13 mouse cellular contexts compared by ENCODE assay signal in the genomic region with DNA sequence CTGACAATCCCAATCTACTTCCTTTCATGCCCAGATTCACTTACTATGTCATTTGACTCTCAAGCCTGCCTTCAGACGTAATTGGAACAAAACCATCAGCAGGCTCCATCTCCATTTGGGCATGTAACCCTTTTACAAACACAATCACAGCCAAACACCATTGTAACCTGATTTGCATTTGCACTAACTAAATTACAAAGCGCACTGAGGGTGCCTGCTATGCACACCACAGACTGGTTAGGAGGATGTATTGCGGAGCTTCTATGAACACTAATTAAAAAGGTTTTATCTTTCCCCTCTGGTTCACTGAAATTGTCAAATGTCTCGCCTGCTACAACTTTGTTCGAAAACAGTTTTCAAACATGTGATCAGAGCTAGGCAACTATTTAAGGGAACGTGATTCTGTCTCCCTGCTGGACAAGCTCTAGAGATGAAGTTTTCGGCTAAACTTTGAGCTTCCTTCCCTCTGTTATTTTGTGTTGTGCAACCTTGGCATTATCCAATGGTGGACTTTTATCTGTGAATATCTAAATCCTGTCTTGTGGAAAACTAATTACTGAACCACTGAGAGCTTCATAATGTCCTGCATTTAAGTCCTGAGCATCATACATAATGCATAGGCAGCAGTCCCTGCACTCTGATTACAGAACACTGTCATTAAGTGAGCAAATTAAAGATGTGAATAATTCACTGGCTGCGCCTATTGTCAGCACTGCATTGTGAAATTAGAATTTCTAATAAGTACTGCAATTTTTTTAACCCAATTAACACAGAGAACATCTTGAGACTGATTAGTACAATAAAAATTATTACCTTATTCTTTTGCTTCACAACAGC.
DNase-seq lines count a peak whose midpoint lies in the region; ATAC-seq and TF ChIP-seq lines count a peak whose summit lies in the region.
"Had no signal": no experiment of that assay in that cellular context is flagged by ENCODE, and none has a peak within 500 bp of the region (broad histone marks: within the 10 kb centered on the region; RNA-seq: fewer than 3 reads in every experiment).

No protein-coding gene starts in this region.

- H3K9ac ChIP-seq in midbrain, embryonic 13.5 days (replicated peaks) = no peak overlapping the region
- H3K9ac ChIP-seq: heart, embryonic 12.5 days had no signal

- TF ChIP-seq CTCF in left cerebral cortex, adult 2 months (IDR thresholded peaks at IDR 0.05) = no peak
- TF ChIP-seq CTCF in gastrocnemius, adult 2 months (IDR thresholded peaks at IDR 0.05) = no peak

- no peaks in the 10 kb centered on the region for H3K27me3 ChIP-seq in hindbrain, embryonic 10.5 days (ENCODE audit: insufficient read depth, poor library complexity, severe bottlenecking)
- no peaks in the 10 kb centered on the region for H3K27me3 ChIP-seq in midbrain, embryonic 13.5 days
- H3K27me3 ChIP-seq: heart, embryonic 12.5 days had no signal

- no peak overlapping the region for H3K27ac ChIP-seq in left cerebral cortex, adult 2 months
- 0 out of 2 replicates have a peak overlapping the region, but pooled peaks have one; percentile 2 for H3K27ac ChIP-seq in hindbrain, embryonic 10.5 days
- H3K27ac ChIP-seq in midbrain, embryonic 13.5 days = peak overlapping the region; percentile 64; the same call in 1 of the 2 replicates
- H3K27ac ChIP-seq in gastrocnemius, adult 2 months = no peak overlapping the region

- H3K9me3 ChIP-seq in hindbrain, embryonic 10.5 days = no peaks in the 10 kb centered on the region
- no peaks in the 10 kb centered on the region for H3K9me3 ChIP-seq in midbrain, embryonic 13.5 days

- DNase-seq in left cerebral cortex, adult 2 months (ENCODE audit: extremely low spot score in 1 of 2, low spot score in 2 of 2) = no peak
- DNase-seq in left cerebral cortex, postnatal 25 days (ENCODE audit: low spot score in 2 of 2) = no peak
- peak; percentile 6 for DNase-seq in hindbrain, embryonic 10.5 days (ENCODE audit: low spot score)
- DNase-seq in kidney, adult 8-10 months = no peak
- no peak for DNase-seq in adrenal gland, adult 2 months
- DNase-seq in gastrocnemius, adult 2 months = no peak
- DNase-seq in left cerebral cortex, adult 9 months (ENCODE audit: low spot score in 2 of 2) = no peak
- DNase-seq: kidney, postnatal 25 days; lung, postnatal 10 days; thymus, adult 18-20 months had no signal

- ATAC-seq in midbrain, embryonic 13.5 days = peak; percentile 93

- peak overlapping the region; percentile 47 for H3K4me2 ChIP-seq in midbrain, embryonic 13.5 days (replicated peaks)
- H3K4me2 ChIP-seq: heart, embryonic 12.5 days; liver, embryonic 11.5 days had no signal

- peak overlapping the region; percentile 31; the same call in 1 of the 2 replicates for H3K4me3 ChIP-seq in left cerebral cortex, adult 2 months
- peak overlapping the region; percentile 16; the same call in 1 of the 2 replicates for H3K4me3 ChIP-seq in hindbrain, embryonic 10.5 days
- peak overlapping the region; percentile 32 for H3K4me3 ChIP-seq in midbrain, embryonic 13.5 days (replicated peaks)
- H3K4me3 ChIP-seq in gastrocnemius, adult 2 months = no peak overlapping the region
- H3K4me3 ChIP-seq: heart, embryonic 12.5 days had no signal

- no peaks in the 10 kb centered on the region for H3K36me3 ChIP-seq in hindbrain, embryonic 10.5 days
- no peaks in the 10 kb centered on the region for H3K36me3 ChIP-seq in midbrain, embryonic 13.5 days
- H3K36me3 ChIP-seq: heart, embryonic 12.5 days had no signal

- intact Hi-C loops in left cerebral cortex, adult 2 months (cut with DNase I) = no loop called here
- intact Hi-C loops in left cerebral cortex, postnatal 25 days (cut with DNase I) = no loop called here
- intact Hi-C loops in gastrocnemius, adult 2 months (cut with DNase I) = no loop called here

- 54% methylated on average over 8 of the region's 8 CpGs for WGBS in hindbrain, embryonic 10.5 days
- WGBS in midbrain, embryonic 13.5 days = 16% methylated on average over 8 of the region's 8 CpGs

- peaks cover 21% of the 10 kb centered on the region for H3K4me1 ChIP-seq in hindbrain, embryonic 10.5 days (replicated peaks)
- peaks cover 22% of the 10 kb centered on the region for H3K4me1 ChIP-seq in midbrain, embryonic 13.5 days (replicated peaks)
- H3K4me1 ChIP-seq: heart, embryonic 12.5 days had no signal

Comparison
In these comparisons a context has a peak if more than half of its experiments do, and no peak if none do; other contexts are left out.
1. H3K27ac ChIP-seq: peak in hindbrain, embryonic 10.5 days (single experiment) and midbrain, embryonic 13.5 days (single experiment); none in left cerebral cortex, adult 2 months (single experiment) and gastrocnemius, adult 2 months (single experiment).